Mouse (Mus musculus): Measurements from ENCODE around the gene Slc9a1. TPM values are rescaled to one million over a fixed set of nuclear protein-coding genes. Genes with fewer than 3 reads are reported as not detected.

Slc9a1 gene
- polyA plus RNA-seq, 1 experiment = 39.4 TPM

- Histone ChIP-seq H3K4me3 (ENCODE audit: extremely low read depth, insufficient read depth, insufficient read length) (no peak overlapping the region), H3K27ac (ENCODE audit: insufficient read depth, low read length) (no peak overlapping the region), H3K36me3 (ENCODE audit: control insufficient read depth, insufficient read depth, low read length) (no peaks in the 10 kb centered on the region; the same call in 1 of the 2 replicates), H3K4me1 (ENCODE audit: control insufficient read depth, insufficient read depth, insufficient read length) (peaks cover 19% of the 10 kb centered on the region; the same call in 1 of the 2 replicates), H3K27me3 (ENCODE audit: control insufficient read depth, insufficient read depth, low read length) (no peaks in the 10 kb centered on the region)
- DNase-seq (ENCODE audit: low read depth in 1 of 2, low spot score in 2 of 2) = no peak
- 92% methylated on average over 14 of the region's 14 CpGs for WGBS
- TF ChIP-seq POLR2A (IDR thresholded peaks at IDR 0.05; ENCODE audit: low read depth, low read length) (no peak), CTCF (IDR thresholded peaks at IDR 0.05; ENCODE audit: extremely low read depth, insufficient read depth, insufficient read length, insufficient replicate concordance) (no peak)
These were observed 41.5 kb downstream of the Slc9a1 start for GRCm38 (mm10) chr4:133410994-133411393.

DNA sequence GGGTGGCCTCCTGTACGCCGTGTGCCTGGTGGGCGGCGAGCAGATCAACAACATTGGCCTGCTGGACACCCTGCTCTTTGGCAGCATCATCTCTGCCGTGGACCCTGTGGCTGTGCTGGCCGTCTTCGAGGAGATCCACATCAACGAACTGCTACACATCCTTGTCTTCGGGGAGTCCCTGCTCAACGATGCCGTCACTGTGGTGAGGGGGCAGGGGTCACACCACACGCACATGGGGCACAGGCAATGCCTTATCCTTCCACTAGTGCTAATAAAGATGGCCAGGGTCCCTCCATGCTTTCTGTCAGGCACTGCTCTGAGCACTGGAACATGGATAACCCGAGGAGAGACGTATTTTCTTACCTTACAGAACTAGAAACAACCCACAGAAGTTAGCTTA lies 42.6 kb downstream of the Slc9a1 start:
- TF ChIP-seq POLR2A (IDR thresholded peaks at IDR 0.05; ENCODE audit: low read depth, low read length) (no peak), CTCF (IDR thresholded peaks at IDR 0.05; ENCODE audit: extremely low read depth, insufficient read depth, insufficient read length, insufficient replicate concordance) (no peak)
- H3K27ac ChIP-seq (ENCODE audit: insufficient read depth, low read length) = peak overlapping the region; percentile 57
- H3K36me3 ChIP-seq (ENCODE audit: control insufficient read depth, insufficient read depth, low read length) = peaks cover 1% of the 10 kb centered on the region; the same call in 1 of the 2 replicates
- no peak overlapping the region for H3K4me3 ChIP-seq (ENCODE audit: extremely low read depth, insufficient read depth, insufficient read length)
- H3K4me1 ChIP-seq (ENCODE audit: control insufficient read depth, insufficient read depth, insufficient read length) = peaks cover 19% of the 10 kb centered on the region; the same call in 1 of the 2 replicates
- whole genome bisulfite sequencing = 70% methylated on average over 14 of the region's 14 CpGs
- DNase-seq (ENCODE audit: low read depth in 1 of 2, low spot score in 2 of 2) = no peak
- H3K27me3 ChIP-seq (ENCODE audit: control insufficient read depth, insufficient read depth, low read length) = no peaks in the 10 kb centered on the region

GRCm38 (mm10) chr4:133412575-133413540 lies 43.4 kb downstream of the Slc9a1 start:
- H3K27ac ChIP-seq (ENCODE audit: insufficient read depth, low read length) = peak overlapping the region; percentile 57
- peaks cover 5% of the 10 kb centered on the region; the same call in 1 of the 2 replicates for H3K36me3 ChIP-seq (ENCODE audit: control insufficient read depth, insufficient read depth, low read length)
- DNase-seq (ENCODE audit: low read depth in 1 of 2, low spot score in 2 of 2) = no peak
- TF ChIP-seq POLR2A (IDR thresholded peaks at IDR 0.05; ENCODE audit: low read depth, low read length) (no peak), CTCF (IDR thresholded peaks at IDR 0.05; ENCODE audit: extremely low read depth, insufficient read depth, insufficient read length, insufficient replicate concordance) (no peak)
- no peaks in the 10 kb centered on the region for H3K27me3 ChIP-seq (ENCODE audit: control insufficient read depth, insufficient read depth, low read length)
- peaks cover 19% of the 10 kb centered on the region; the same call in 1 of the 2 replicates for H3K4me1 ChIP-seq (ENCODE audit: control insufficient read depth, insufficient read depth, insufficient read length)
- no peak overlapping the region for H3K4me3 ChIP-seq (ENCODE audit: extremely low read depth, insufficient read depth, insufficient read length)
- 36% methylated on average over 16 of the region's 16 CpGs for WGBS

GRCm38 (mm10) chr4:133413617-133414016 lies 44.1 kb downstream of the Slc9a1 start:
- H3K4me1 ChIP-seq (ENCODE audit: control insufficient read depth, insufficient read depth, insufficient read length) = peaks cover 19% of the 10 kb centered on the region; the same call in 1 of the 2 replicates
- 91% methylated on average over 7 of the region's 7 CpGs for WGBS

GRCm38 (mm10) chr4:133414920-133415319 lies 45.4 kb downstream of the Slc9a1 start:
- 78% methylated on average over 4 of the region's 4 CpGs for WGBS
- peaks cover 11% of the 10 kb centered on the region for H3K36me3 ChIP-seq (ENCODE audit: control insufficient read depth, insufficient read depth, low read length)

More at GRCm38 (mm10) chr4:133413617-133414016, 44.1 kb downstream of the Slc9a1 start:
- Histone ChIP-seq H3K27ac (ENCODE audit: insufficient read depth, low read length) (no peak overlapping the region; the same call in 1 of the 2 replicates), H3K36me3 (ENCODE audit: control insufficient read depth, insufficient read depth, low read length) (peaks cover 9% of the 10 kb centered on the region), H3K4me3 (ENCODE audit: extremely low read depth, insufficient read depth, insufficient read length) (no peak overlapping the region), H3K27me3 (ENCODE audit: control insufficient read depth, insufficient read depth, low read length) (no peaks in the 10 kb centered on the region)
- TF ChIP-seq POLR2A (IDR thresholded peaks at IDR 0.05; ENCODE audit: low read depth, low read length) = no peak
- TF ChIP-seq CTCF (IDR thresholded peaks at IDR 0.05; ENCODE audit: extremely low read depth, insufficient read depth, insufficient read length, insufficient replicate concordance) = no peak
- DNase-seq (ENCODE audit: low read depth in 1 of 2, low spot score in 2 of 2) = no peak

GRCm38 (mm10) chr4:133419312-133420004 lies 50.0 kb downstream of the Slc9a1 start:
- 75% methylated on average over 14 of the region's 14 CpGs for WGBS
- Histone ChIP-seq H3K36me3 (ENCODE audit: control insufficient read depth, insufficient read depth, low read length) (peaks cover 27% of the 10 kb centered on the region), H3K4me1 (ENCODE audit: control insufficient read depth, insufficient read depth, insufficient read length) (no peaks in the 10 kb centered on the region), H3K27ac (ENCODE audit: insufficient read depth, low read length) (no peak overlapping the region), H3K27me3 (ENCODE audit: control insufficient read depth, insufficient read depth, low read length) (no peaks in the 10 kb centered on the region), H3K4me3 (ENCODE audit: extremely low read depth, insufficient read depth, insufficient read length) (no peak overlapping the region)
- no peak for DNase-seq (ENCODE audit: low read depth in 1 of 2, low spot score in 2 of 2)
- TF ChIP-seq POLR2A (IDR thresholded peaks at IDR 0.05; ENCODE audit: low read depth, low read length) (no peak), CTCF (IDR thresholded peaks at IDR 0.05; ENCODE audit: extremely low read depth, insufficient read depth, insufficient read length, insufficient replicate concordance) (peak; percentile 62; the same call in 1 of the 2 replicates)

More at GRCm38 (mm10) chr4:133414920-133415319, 45.4 kb downstream of the Slc9a1 start:
- peaks cover 19% of the 10 kb centered on the region; the same call in 1 of the 2 replicates for H3K4me1 ChIP-seq (ENCODE audit: control insufficient read depth, insufficient read depth, insufficient read length)
- no peak overlapping the region for H3K4me3 ChIP-seq (ENCODE audit: extremely low read depth, insufficient read depth, insufficient read length)
- DNase-seq (ENCODE audit: low read depth in 1 of 2, low spot score in 2 of 2) = no peak
- no peak overlapping the region for H3K27ac ChIP-seq (ENCODE audit: insufficient read depth, low read length)
- no peaks in the 10 kb centered on the region for H3K27me3 ChIP-seq (ENCODE audit: control insufficient read depth, insufficient read depth, low read length)
- no peak for TF ChIP-seq CTCF (IDR thresholded peaks at IDR 0.05; ENCODE audit: extremely low read depth, insufficient read depth, insufficient read length, insufficient replicate concordance)
- no peak for TF ChIP-seq POLR2A (IDR thresholded peaks at IDR 0.05; ENCODE audit: low read depth, low read length)

All from spleen, adult 2 months (tissue).